Comparison of ENCODE assay signal across 8 mouse cellular contexts in genomic region chr3:52400284-52401161, GRCm38 (mm10).
DNase-seq lines count a peak whose midpoint lies in the region; ATAC-seq lines count a peak whose summit lies in the region.

No protein-coding gene starts in this region.

- H3K4me3 ChIP-seq in hindbrain, embryonic 12.5 days: peak overlapping the region; percentile 25; the same call in 1 of the 2 replicates
- no peak overlapping the region for H3K4me3 ChIP-seq in liver, embryonic 13.5 days (replicated peaks)

- no peak; the same call in 1 of the 2 replicates for ATAC-seq in hindbrain, embryonic 12.5 days (ENCODE audit: low FRiP score)
- ATAC-seq in liver, embryonic 13.5 days (ENCODE audit: low read depth): no peak
- no peak for ATAC-seq in granulocyte monocyte progenitor cell, adult 5-6 weeks (replicated peaks; ENCODE audit: poor library complexity, severe bottlenecking)

- no peak overlapping the region for H3K27ac ChIP-seq in hindbrain, embryonic 12.5 days
- H3K27ac ChIP-seq in liver, embryonic 13.5 days: no peak overlapping the region

- no peaks in the 10 kb centered on the region for H3K9me3 ChIP-seq in hindbrain, embryonic 12.5 days (replicated peaks)
- H3K9me3 ChIP-seq in liver, embryonic 13.5 days (replicated peaks): no peaks in the 10 kb centered on the region

- H3K4me2 ChIP-seq in hindbrain, embryonic 12.5 days (replicated peaks): peak overlapping the region; percentile 56
- H3K4me2 ChIP-seq in liver, embryonic 13.5 days: peak overlapping the region; percentile 49

- H3K4me1 ChIP-seq in hindbrain, embryonic 12.5 days: peaks cover 20% of the 10 kb centered on the region
- H3K4me1 ChIP-seq in liver, embryonic 13.5 days (replicated peaks): peaks cover 12% of the 10 kb centered on the region

- H3K9ac ChIP-seq in hindbrain, embryonic 12.5 days: no peak overlapping the region
- no peak overlapping the region for H3K9ac ChIP-seq in liver, embryonic 13.5 days

- H3K27me3 ChIP-seq in hindbrain, embryonic 12.5 days: peaks cover 21% of the 10 kb centered on the region
- peaks cover 17% of the 10 kb centered on the region for H3K27me3 ChIP-seq in liver, embryonic 13.5 days

- peak; percentile 47 for DNase-seq in embryo, embryonic 9.5 days (ENCODE audit: extremely low spot score)
- no peak for DNase-seq in embryo, embryonic 11 days
- DNase-seq in ES-CJ7 (ENCODE audit: low read depth, low spot score): peak; percentile 91
- DNase-seq in liver, embryonic 13.5 days: no peak
- DNase-seq in thymus, postnatal 14 days: peak; percentile 60
- DNase-seq in right cerebral cortex, postnatal 36 days (ENCODE audit: low spot score in 2 of 2): no peak

- 8% methylated on average over 17 of the region's 19 CpGs for WGBS in hindbrain, embryonic 12.5 days
- WGBS in liver, embryonic 13.5 days (ENCODE audit: insufficient replicate concordance): 11% methylated on average over 19 of the region's 19 CpGs

- H3K36me3 ChIP-seq in hindbrain, embryonic 12.5 days: no peaks in the 10 kb centered on the region
- H3K36me3 ChIP-seq in liver, embryonic 13.5 days: no peaks in the 10 kb centered on the region

Comparison
In these comparisons a context has a peak if more than half of its experiments do, and no peak if none do; other contexts are left out.
1. DNase-seq: peak in embryo, embryonic 9.5 days (single experiment), ES-CJ7 (single experiment) and thymus, postnatal 14 days (single experiment); none in embryo, embryonic 11 days (single experiment), liver, embryonic 13.5 days (single experiment) and right cerebral cortex, postnatal 36 days (0 of 2).